Mouse (Mus musculus) liver, postnatal 0 days (tissue): ENCODE data around the gene Pik3cd. TPM values are rescaled to one million over a fixed set of nuclear protein-coding genes. Genes with fewer than 3 reads are reported as not detected.

Experiments used
- ATAC-seq: fragments of 200-750 bp; cut with Nextera tagmentation; 2 replicates; pipeline ENCODE4 v1.8.0; 2017; ENCODE audit warnings: mild to moderate bottlenecking, moderate library complexity
- DNase-seq: peaks from one replicate; pipeline ENCODE4 v3.0.0-alpha.2; 2016
- H3K27ac ChIP-seq: fragments of 300-500 bp; sonication (generic); 2 replicates; pipeline ENCODE4 v1.5.1; 2014; ENCODE audit warnings: antibody characterized with exemption, moderate library complexity, mild to moderate bottlenecking, low read depth
- H3K27me3 ChIP-seq: fragments of 300-500 bp; sonication (generic); 2 replicates; pipeline ENCODE4 v1.6.1; 2014; ENCODE audit warnings: low read length, control low read depth, mixed read lengths; ENCODE audit not compliant: insufficient read depth
- H3K36me3 ChIP-seq: fragments of 300-500 bp; sonication (generic); replicated peaks from 2 replicates; pipeline ENCODE4 v1.6.1; 2014; ENCODE audit warnings: mild to moderate bottlenecking, control low read depth, low read length, moderate library complexity, mixed read lengths; ENCODE audit not compliant: insufficient read depth
- H3K4me1 ChIP-seq: fragments of 300-500 bp; sonication (generic); 2 replicates; pipeline ENCODE4 v1.6.1; 2014; ENCODE audit warnings: antibody characterized with exemption, mild to moderate bottlenecking, control low read depth; ENCODE audit not compliant: insufficient read depth
- H3K4me2 ChIP-seq: fragments of 300-500 bp; sonication (generic); 2 replicates; pipeline ENCODE4 v1.6.1; 2014; ENCODE audit warnings: low read depth, mild to moderate bottlenecking, low read length, moderate library complexity, mixed read lengths
- H3K4me3 ChIP-seq: fragments of 300-500 bp; sonication (generic); 2 replicates; pipeline ENCODE4 v1.5.1; 2014; ENCODE audit warnings: low read depth, low read length
- H3K9ac ChIP-seq: fragments of 300-500 bp; sonication (generic); replicated peaks from 2 replicates; pipeline ENCODE4 v1.6.1; 2014; ENCODE audit warnings: mild to moderate bottlenecking, moderate library complexity
- H3K9me3 ChIP-seq: fragments of 300-500 bp; sonication (generic); 2 replicates; pipeline ENCODE4 v1.6.1; 2016; ENCODE audit warnings: mild to moderate bottlenecking, control low read depth, low read length, mixed read lengths
- CTCF ChIP-seq: sonication (generic); IDR thresholded peaks from 2 replicates; pipeline ENCODE4 v1.5.1; 2016; ENCODE audit warnings: antibody characterized with exemption, low read depth
- EP300 ChIP-seq: IDR thresholded peaks from 2 replicates; pipeline ENCODE4 v1.6.1; 2016; ENCODE audit warnings: antibody characterized with exemption, low read depth, mild to moderate bottlenecking
- WGBS: fragments of 180-500 bp; shearing (Covaris S2); extraction: QIAGEN DNeasy Blood & Tissue Kit; methylation state at CpG from one replicate; pipeline ENCODE4 v1.1.7; 2014; ENCODE audit not compliant: insufficient replicate concordance; 5-methylcytosine and 5-hydroxymethylcytosine counted together
- polyA plus RNA-seq: library from polyadenylated mRNA; unstranded; fragments of >200 nt; fragmentation: Nextera tagmentation; extraction: Ambion mirVana; gene quantifications from 2 replicates; pipeline ENCODE4 v1.2.1, GENCODE M21; 2015

The Pik3cd gene
- polyA plus RNA-seq, 1 experiment from 2014 or later = 7.8 TPM

- Histone ChIP-seq H3K4me3 (no peak overlapping the region), H3K27ac (peak overlapping the region; percentile 32; the same call in 1 of the 2 replicates), H3K9me3 (no peaks in the 10 kb centered on the region), H3K4me2 (no peak overlapping the region), H3K4me1 (peaks cover 11% of the 10 kb centered on the region; the same call in 1 of the 2 replicates), H3K36me3 (no peaks in the 10 kb centered on the region), H3K27me3 (no peaks in the 10 kb centered on the region), H3K9ac (no peak overlapping the region)
- DNase-seq (no peak), ATAC-seq (no peak)
- WGBS = 33% methylated on average over 7 of the region's 7 CpGs
- TF ChIP-seq EP300 = no peak
- TF ChIP-seq CTCF = no peak
Measured at GRCm38 (mm10) chr4:149705298-149705697, 2.9 kb upstream of the Pik3cd start.

GRCm38 (mm10) chr4:149701426-149702209, 753 bp downstream of the Pik3cd start:
- H3K4me1 ChIP-seq = peaks cover 14% of the 10 kb centered on the region
- DNase-seq = peak; percentile 77
- H3K4me3 ChIP-seq = peak overlapping the region; percentile 25
- no peaks in the 10 kb centered on the region for H3K36me3 ChIP-seq
- no peak for ATAC-seq
- no peaks in the 10 kb centered on the region for H3K27me3 ChIP-seq
- WGBS = 52% methylated on average over 18 of the region's 18 CpGs
- H3K9ac ChIP-seq = no peak overlapping the region
- TF ChIP-seq EP300 (no peak), CTCF (no peak)
- H3K9me3 ChIP-seq = no peaks in the 10 kb centered on the region
- H3K4me2 ChIP-seq = peak overlapping the region; percentile 34
- H3K27ac ChIP-seq = peak overlapping the region; percentile 69

GRCm38 (mm10) chr4:149699953-149700352, 2.4 kb downstream of the Pik3cd start:
- no peaks in the 10 kb centered on the region for H3K27me3 ChIP-seq
- no peak overlapping the region for H3K9ac ChIP-seq
- 77% methylated on average over 4 of the region's 4 CpGs for WGBS
- DNase-seq = no peak
- peak overlapping the region; percentile 34; the same call in 1 of the 2 replicates for H3K4me2 ChIP-seq
- no peaks in the 10 kb centered on the region for H3K36me3 ChIP-seq
- H3K27ac ChIP-seq = no peak overlapping the region
- no peak overlapping the region for H3K4me3 ChIP-seq
- H3K4me1 ChIP-seq = peaks cover 24% of the 10 kb centered on the region
- no peaks in the 10 kb centered on the region for H3K9me3 ChIP-seq
- ATAC-seq = no peak
- no peak for TF ChIP-seq CTCF
- TF ChIP-seq EP300 = no peak

GRCm38 (mm10) chr4:149698197-149698821, 4.1 kb downstream of the Pik3cd start:
- ATAC-seq = peak; percentile 70

GRCm38 (mm10) chr4:149697506-149698196, 4.7 kb downstream of the Pik3cd start:
- WGBS = 12% methylated on average over 15 of the region's 15 CpGs
- DNase-seq = no peak

More at GRCm38 (mm10) chr4:149698197-149698821, 4.1 kb downstream of the Pik3cd start:
- Histone ChIP-seq H3K9ac (peak overlapping the region; percentile 66), H3K27me3 (no peaks in the 10 kb centered on the region), H3K36me3 (no peaks in the 10 kb centered on the region), H3K9me3 (no peaks in the 10 kb centered on the region), H3K4me1 (peaks cover 21% of the 10 kb centered on the region), H3K4me2 (peak overlapping the region; percentile 75), H3K4me3 (peak overlapping the region; percentile 59), H3K27ac (peak overlapping the region; percentile 84)
- DNase-seq = peak; percentile 71
- no peak for TF ChIP-seq EP300
- peak; percentile 77 for TF ChIP-seq CTCF
- WGBS = under 1% methylated on average over 35 of the region's 35 CpGs

More at GRCm38 (mm10) chr4:149697506-149698196, 4.7 kb downstream of the Pik3cd start:
- TF ChIP-seq CTCF (no peak), EP300 (no peak)
- H3K4me3 ChIP-seq = peak overlapping the region; percentile 59
- ATAC-seq = peak; percentile 35
- H3K4me2 ChIP-seq = peak overlapping the region; percentile 75
- H3K36me3 ChIP-seq = no peaks in the 10 kb centered on the region
- no peaks in the 10 kb centered on the region for H3K9me3 ChIP-seq
- peaks cover 18% of the 10 kb centered on the region for H3K4me1 ChIP-seq
- H3K9ac ChIP-seq = peak overlapping the region; percentile 66
- no peaks in the 10 kb centered on the region for H3K27me3 ChIP-seq
- peak overlapping the region; percentile 84 for H3K27ac ChIP-seq
